Mouse (Mus musculus) naive thymus-derived CD4-positive, alpha-beta T cell, adult 5 months (primary cell): ENCODE data around the gene Zfp688. TPM values are rescaled to one million over a fixed set of nuclear protein-coding genes. Genes with fewer than 3 reads are reported as not detected.

Experiments used
- polyA plus RNA-seq: library from polyadenylated mRNA; unstranded; fragments of 100-300 nt; shearing (Covaris generic); gene quantifications from one replicate; pipeline ENCODE4 v1.2.1, GENCODE M21; 2017

The Zfp688 gene
- polyA plus RNA-seq, result 23.4 TPM

DNA sequence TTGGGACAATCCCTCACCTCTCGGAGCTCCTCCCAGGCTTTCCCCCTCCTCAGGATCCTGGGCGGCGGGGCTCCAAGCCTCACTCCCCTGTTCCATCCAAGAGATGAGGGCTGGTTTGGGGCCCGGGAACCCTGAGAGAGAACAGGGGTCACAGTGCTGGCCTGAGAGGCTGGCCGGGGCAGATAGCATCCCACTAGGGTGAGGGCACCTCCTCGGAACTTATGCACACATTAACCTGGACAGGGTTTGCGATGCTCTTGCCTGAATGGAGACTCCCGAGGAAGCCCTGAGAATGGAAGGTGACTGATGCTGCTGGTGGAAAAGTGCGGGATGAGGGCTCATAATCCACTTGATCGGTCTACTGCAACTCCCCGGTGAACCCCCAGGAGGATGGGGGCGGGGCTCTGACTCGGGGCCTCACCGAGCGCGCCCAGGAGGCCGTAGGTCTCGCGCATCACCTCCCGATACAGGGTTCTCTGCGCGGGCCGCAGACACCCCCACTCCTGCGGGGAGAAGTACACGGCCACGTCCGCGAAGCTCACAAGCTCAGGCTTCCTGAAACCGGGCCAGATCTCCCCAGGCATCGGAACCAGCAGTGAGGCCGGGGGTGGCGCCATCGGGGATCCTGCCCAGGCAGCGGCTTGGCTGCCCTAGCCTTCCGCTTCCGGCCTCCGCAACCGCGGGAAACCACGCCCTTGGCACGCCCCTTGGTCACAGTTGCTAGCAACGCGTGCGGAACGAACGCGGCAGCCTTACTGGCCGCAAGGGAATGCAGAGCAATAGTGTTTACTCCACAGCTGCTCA is at the start of gene Zfp688:
TSS of gene Zfp688 (minus strand) at position 681 of the 804 bp plus-strand sequence.

GRCm38 (mm10) chr7:127459311-127459710 is 37.4 kb upstream of the Zfp688 start, which contains the start of gene Prr14:
Gene Prr14 (plus strand): TSS chr7:127459611.

DNA sequence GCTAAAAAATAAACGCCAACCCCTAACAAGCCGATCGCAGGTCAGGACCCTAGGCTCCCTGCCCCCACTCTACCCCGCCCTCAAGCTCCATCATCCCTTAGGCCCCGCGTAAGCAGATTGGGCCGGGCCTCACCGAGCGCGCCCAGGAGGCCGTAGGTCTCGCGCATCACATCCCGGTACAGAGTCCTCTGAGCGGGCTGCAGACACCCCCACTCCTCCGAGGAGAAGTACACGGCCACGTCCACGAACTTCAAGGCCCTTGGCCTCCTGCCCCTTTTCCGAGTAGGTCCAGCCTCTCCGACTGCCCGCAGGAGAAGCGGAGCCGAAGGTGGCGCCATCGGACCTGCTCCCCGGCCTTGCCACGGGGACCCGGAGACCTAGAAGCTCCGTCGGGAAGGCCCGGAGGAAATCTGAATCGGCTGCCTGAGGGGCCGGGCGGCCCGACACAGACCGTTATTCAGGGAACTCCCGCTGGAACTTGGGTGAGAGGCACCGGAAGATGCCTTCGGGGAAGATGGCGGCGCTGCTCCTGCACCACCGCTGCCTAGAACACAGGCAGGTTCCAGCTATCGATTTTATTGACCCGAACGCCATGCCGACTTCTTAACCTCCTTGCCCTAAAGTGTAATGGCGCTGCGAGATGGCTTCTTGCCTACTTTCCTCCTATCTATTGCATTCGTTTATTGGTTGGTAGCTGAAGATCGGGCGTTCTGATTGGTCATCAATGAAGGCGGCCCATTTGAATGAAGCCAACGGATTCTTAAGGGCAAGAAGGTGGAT is 26.8 kb upstream of the Zfp688 start, which contains the start of gene Zfp689:
TSS of gene Zfp689 (minus strand) at position 638 of the 780 bp plus-strand sequence.

DNA sequence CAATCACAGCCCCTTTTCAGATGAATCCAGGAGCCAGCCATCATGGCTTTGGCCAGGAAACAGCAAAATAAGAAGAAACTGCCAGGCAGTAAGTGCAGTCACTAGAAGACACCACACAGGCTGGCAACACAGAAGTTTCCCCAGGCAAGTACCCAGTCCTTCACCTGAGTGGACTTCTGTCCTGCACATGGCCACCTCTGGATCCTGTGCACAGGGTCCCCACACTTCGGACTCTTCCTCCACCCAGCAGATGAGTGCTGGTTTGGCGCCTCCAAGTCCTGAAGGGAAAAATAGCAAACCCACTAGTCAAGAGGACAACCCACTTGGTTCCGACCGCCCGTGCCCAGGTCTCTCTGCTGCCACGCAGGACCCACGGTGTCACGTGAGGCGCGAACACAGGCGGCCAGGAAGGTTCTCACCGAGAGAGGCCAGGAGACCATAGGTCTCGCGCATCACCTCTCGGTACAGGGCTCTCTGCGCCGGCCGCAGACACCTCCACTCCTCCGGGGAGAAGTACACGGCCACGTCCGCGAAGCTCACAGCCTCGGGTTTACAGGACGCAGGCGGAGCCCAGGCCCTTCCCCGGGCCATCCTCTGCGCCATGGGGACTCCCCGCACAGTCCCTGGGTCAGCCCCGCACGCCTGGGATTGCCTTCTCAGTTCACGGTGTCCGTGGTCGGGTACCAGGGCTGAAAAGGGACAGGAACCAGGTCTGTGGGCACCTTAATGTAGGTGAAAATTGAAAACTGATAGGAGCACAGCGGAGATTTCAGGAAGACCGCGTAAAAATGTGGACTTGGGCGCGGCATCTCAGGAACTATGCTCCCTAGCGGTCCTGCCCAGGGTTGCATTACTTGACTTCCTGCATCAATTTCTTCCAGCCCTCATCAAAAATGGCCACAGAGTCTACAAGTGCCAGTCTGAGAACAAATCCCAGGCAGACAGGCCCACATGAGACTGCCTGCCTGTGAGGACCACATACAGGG is 15.6 kb downstream of the Zfp688 start, which contains the start of gene Zfp764:
TSS of gene Zfp764 (minus strand) at position 821 of the 986 bp plus-strand sequence.

GRCm38 (mm10) chr7:127393157-127393943 is 28.5 kb downstream of the Zfp688 start, which contains the start of gene E430018J23Rik:
Gene E430018J23Rik (minus strand): TSS chr7:127393629.

DNA sequence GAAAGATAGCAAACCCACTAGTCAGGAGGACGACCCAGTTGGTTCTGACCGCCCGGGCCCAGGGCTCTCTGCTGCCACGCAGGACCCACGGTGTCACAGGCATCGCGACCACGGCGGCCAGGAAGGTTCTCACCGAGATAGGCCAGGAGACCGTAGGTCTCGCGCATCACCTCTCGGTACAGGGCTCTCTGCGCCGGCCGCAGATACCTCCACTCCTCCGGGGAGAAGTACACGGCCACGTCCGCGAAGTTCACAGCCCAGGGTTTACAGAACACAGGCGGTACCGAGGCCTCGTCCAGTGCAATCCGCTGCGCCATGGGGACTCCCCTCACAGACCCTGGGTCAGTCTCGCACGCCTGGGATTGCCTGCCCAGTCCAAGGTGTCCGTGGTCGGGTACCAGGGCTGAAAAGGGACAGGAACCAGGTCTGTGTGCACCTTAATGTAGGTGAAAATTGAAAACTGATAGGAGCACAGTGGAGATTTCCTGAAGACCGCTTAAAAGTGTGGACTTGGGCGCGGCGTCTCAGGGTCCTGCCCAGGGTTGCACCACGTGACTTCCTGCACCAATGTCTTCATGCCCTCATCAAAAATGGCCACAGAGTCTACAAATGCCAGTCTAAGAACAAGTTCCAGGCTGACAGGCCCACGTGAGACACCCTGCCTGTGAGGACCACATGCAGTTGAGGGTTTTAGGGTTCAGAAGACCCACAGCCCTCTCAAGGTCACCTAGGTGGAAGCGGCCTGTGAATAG is 35.1 kb downstream of the Zfp688 start, which contains the start of gene 9130019O22Rik:
TSS of gene 9130019O22Rik (minus strand) at position 526 of the 752 bp plus-strand sequence.

GRCm38 (mm10) chr7:127375271-127376245 is 46.3 kb downstream of the Zfp688 start, which contains the start of gene Zfp747:
Gene Zfp747 (minus strand): TSS chr7:127376050.

Other genes starting within 250 kb of the Zfp688 start
- gene Cd2bp2, start 226.0 kb downstream of the Zfp688 start, polyA plus RNA-seq, result 47.5 TPM
- 47.3 TPM for gene Tbc1d10b, start 213.6 kb downstream of the Zfp688 start, polyA plus RNA-seq
- gene Mylpf, start 213.2 kb downstream of the Zfp688 start, polyA plus RNA-seq, result 25.5 TPM
- 15.9 TPM for gene Zfp553, start 189.0 kb downstream of the Zfp688 start, polyA plus RNA-seq
- 528 TPM for gene Sept1, start 188.9 kb downstream of the Zfp688 start, polyA plus RNA-seq
- gene Zfp771, start 177.8 kb downstream of the Zfp688 start, polyA plus RNA-seq, result 7.6 TPM
- gene Dctpp1, start 161.4 kb downstream of the Zfp688 start, polyA plus RNA-seq, result 10.1 TPM
- 26.9 TPM for gene Sephs2, start 148.0 kb downstream of the Zfp688 start, polyA plus RNA-seq
- gene Itgal, start 125.8 kb downstream of the Zfp688 start, polyA plus RNA-seq, result 168 TPM
- gene Zfp768, start 76.5 kb downstream of the Zfp688 start, polyA plus RNA-seq, result not detected
- 28.3 TPM for gene Zfp747, start 46.0 kb downstream of the Zfp688 start, polyA plus RNA-seq
- gene 9130019O22Rik, start 34.9 kb downstream of the Zfp688 start, polyA plus RNA-seq, result 7.7 TPM
- gene E430018J23Rik, start 28.4 kb downstream of the Zfp688 start, polyA plus RNA-seq, result 7.6 TPM
- 17.1 TPM for gene Zfp764, start 15.2 kb downstream of the Zfp688 start, polyA plus RNA-seq
- gene Zfp689, start 27.1 kb upstream of the Zfp688 start, polyA plus RNA-seq, result 12.4 TPM
- 147 TPM for gene Prr14, start 37.5 kb upstream of the Zfp688 start, polyA plus RNA-seq
- 15.9 TPM for gene Fbrs, start 57.1 kb upstream of the Zfp688 start, polyA plus RNA-seq
- gene Srcap, start 89.9 kb upstream of the Zfp688 start, polyA plus RNA-seq, result 92.2 TPM
- 5.2 TPM for gene Gm42715, start 97.5 kb upstream of the Zfp688 start, polyA plus RNA-seq
- 10.2 TPM for gene Tmem265, start 139.3 kb upstream of the Zfp688 start, polyA plus RNA-seq
- 113 TPM for gene Phkg2, start 151.3 kb upstream of the Zfp688 start, polyA plus RNA-seq
- 0.46 TPM for gene Ccdc189, start 166.5 kb upstream of the Zfp688 start, polyA plus RNA-seq
- 137 TPM for gene Rnf40, start 166.7 kb upstream of the Zfp688 start, polyA plus RNA-seq
- gene Zfp629, start 193.7 kb upstream of the Zfp688 start, polyA plus RNA-seq, result 0.85 TPM